ENCODE assay signal across 8 mouse cellular contexts in genomic region chr13:43579740-43580139, GRCm38 (mm10). TPM values are rescaled to one million over a fixed set of nuclear protein-coding genes. Genes with fewer than 3 reads are reported as not detected.
DNase-seq lines count a peak whose midpoint lies in the region; ATAC-seq and TF ChIP-seq lines count a peak whose summit lies in the region.

No protein-coding gene starts in this region.

- peak; percentile 81 for TF ChIP-seq CTCF in kidney, adult 2 months (conservative IDR thresholded peaks at IDR 0.05; ENCODE audit: insufficient read depth, insufficient read length, low read depth, low read length)
- TF ChIP-seq CTCF in E14TG2a.4 (conservative IDR thresholded peaks at IDR 0.05; ENCODE audit: low read length), result peak; percentile 83

- H3K27me3 ChIP-seq in kidney, adult 2 months (replicated peaks; ENCODE audit: control insufficient read depth, insufficient read depth, low read length), result no peaks in the 10 kb centered on the region
- no peaks in the 10 kb centered on the region for H3K27me3 ChIP-seq in E14TG2a.4 (ENCODE audit: insufficient read depth, low read length)
- H3K27me3 ChIP-seq in forebrain, embryonic 16.5 days (replicated peaks; ENCODE audit: control insufficient read depth, insufficient read depth, low read length), result no peaks in the 10 kb centered on the region

- no peak for TF ChIP-seq POLR2A in kidney, adult 2 months (IDR thresholded peaks at IDR 0.05; ENCODE audit: low read depth, low read length)

- peak; percentile 62 for DNase-seq in kidney, adult 2 months
- no peak for DNase-seq in kidney, adult 11 months
- peak; percentile 27 for DNase-seq in c-Kit-positive CD71-positive TER-119-positive erythroid progenitor cells, embryonic 14.5 days (ENCODE audit: low spot score)
- DNase-seq in kidney, postnatal 25 days, result peak; percentile 73 to 77
- DNase-seq in mesoderm, embryonic 11.5 days (ENCODE audit: low read depth, low spot score), result peak; percentile 62
- peak; percentile 78 for DNase-seq in thymus, postnatal 4 days

- ATAC-seq in forebrain, embryonic 16.5 days, result peak; percentile 31; the same call in 1 of the 2 replicates

- no peaks in the 10 kb centered on the region for H3K9me3 ChIP-seq in E14TG2a.4 (ENCODE audit: low read length)
- no peaks in the 10 kb centered on the region for H3K9me3 ChIP-seq in forebrain, embryonic 16.5 days (ENCODE audit: control insufficient read depth, low read length)

- H3K27ac ChIP-seq in kidney, adult 2 months (ENCODE audit: insufficient read depth, low read depth, low read length), result no peak overlapping the region
- H3K27ac ChIP-seq in forebrain, embryonic 16.5 days (ENCODE audit: low read length), result no peak overlapping the region

- H3K4me1 ChIP-seq in kidney, adult 2 months (ENCODE audit: control insufficient read depth, insufficient read depth, low read length), result no peaks in the 10 kb centered on the region
- peaks cover 30% of the 10 kb centered on the region for H3K4me1 ChIP-seq in E14TG2a.4 (replicated peaks; ENCODE audit: low read depth, low read length)
- H3K4me1 ChIP-seq in forebrain, embryonic 16.5 days (replicated peaks; ENCODE audit: control insufficient read depth, insufficient read depth, low read length), result peaks cover 20% of the 10 kb centered on the region

- WGBS in kidney, adult 2 months, result 17% methylated on average over 18 of the region's 18 CpGs
- WGBS in forebrain, embryonic 16.5 days, result 19% methylated on average over 18 of the region's 18 CpGs

- no peak overlapping the region for H3K9ac ChIP-seq in forebrain, embryonic 16.5 days (replicated peaks; ENCODE audit: low read depth, low read length)

- no peaks in the 10 kb centered on the region for H3K36me3 ChIP-seq in kidney, adult 2 months (ENCODE audit: control insufficient read depth, insufficient read depth, low read length)
- no peaks in the 10 kb centered on the region for H3K36me3 ChIP-seq in E14TG2a.4 (ENCODE audit: insufficient read depth, low read length)
- H3K36me3 ChIP-seq in forebrain, embryonic 16.5 days (ENCODE audit: control insufficient read depth, insufficient read depth), result no peaks in the 10 kb centered on the region

- no peak overlapping the region for H3K4me3 ChIP-seq in kidney, adult 2 months (ENCODE audit: insufficient read depth, low read depth, low read length)
- no peak overlapping the region; the same call in 1 of the 2 replicates for H3K4me3 ChIP-seq in E14TG2a.4 (replicated peaks; ENCODE audit: low read length)
- no peak overlapping the region for H3K4me3 ChIP-seq in forebrain, embryonic 16.5 days (replicated peaks; ENCODE audit: low read length)

- no peak overlapping the region for H3K4me2 ChIP-seq in forebrain, embryonic 16.5 days (ENCODE audit: low read length)

RNA-seq across cellular contexts. Expression of gene Mcur1, which starts 19.7 kb away (rescaled TPM):
- 87.2 and 91.7 TPM in 2 replicates for polyA plus RNA-seq in kidney, adult 2 months (2012; rRNA removed)
- 6.9 TPM in 2 replicates for polyA plus RNA-seq in forebrain, embryonic 16.5 days (2015; fragmentation: Nextera tagmentation; extraction: Ambion mirVana)

RNA-seq across cellular contexts. Expression of gene Rnf182, which starts 35.8 kb away (rescaled TPM):
- polyA plus RNA-seq in kidney, adult 2 months (2012; rRNA removed), result 0.39 and 0.48 TPM in 2 replicates
- polyA plus RNA-seq in forebrain, embryonic 16.5 days (2015; fragmentation: Nextera tagmentation; extraction: Ambion mirVana), result 51.6 and 56.0 TPM in 2 replicates

Comparison
In these comparisons a context has a peak if more than half of its experiments do, and no peak if none do; other contexts are left out.
1. RNA of gene Mcur1, which starts 19.7 kb away (polyA plus RNA-seq): 87.2 to 91.7 TPM in kidney, adult 2 months; 6.9 TPM in forebrain, embryonic 16.5 days; every median in the first group is over 10 times any median in the second.
2. RNA of gene Rnf182, which starts 35.8 kb away (polyA plus RNA-seq): 51.6 to 56.0 TPM in forebrain, embryonic 16.5 days; 0.39 to 0.48 TPM in kidney, adult 2 months; every median in the first group is over 10 times any median in the second.